Mouse (Mus musculus) retina, postnatal 7 days (tissue): Measurements from ENCODE around the gene Dusp14.

Experiments
- DNase-seq: peaks from one replicate; pipeline ENCODE4 v3.0.0-alpha.2; 2012; ENCODE audit warnings: low read depth, low spot score

Dusp14 gene

DNA sequence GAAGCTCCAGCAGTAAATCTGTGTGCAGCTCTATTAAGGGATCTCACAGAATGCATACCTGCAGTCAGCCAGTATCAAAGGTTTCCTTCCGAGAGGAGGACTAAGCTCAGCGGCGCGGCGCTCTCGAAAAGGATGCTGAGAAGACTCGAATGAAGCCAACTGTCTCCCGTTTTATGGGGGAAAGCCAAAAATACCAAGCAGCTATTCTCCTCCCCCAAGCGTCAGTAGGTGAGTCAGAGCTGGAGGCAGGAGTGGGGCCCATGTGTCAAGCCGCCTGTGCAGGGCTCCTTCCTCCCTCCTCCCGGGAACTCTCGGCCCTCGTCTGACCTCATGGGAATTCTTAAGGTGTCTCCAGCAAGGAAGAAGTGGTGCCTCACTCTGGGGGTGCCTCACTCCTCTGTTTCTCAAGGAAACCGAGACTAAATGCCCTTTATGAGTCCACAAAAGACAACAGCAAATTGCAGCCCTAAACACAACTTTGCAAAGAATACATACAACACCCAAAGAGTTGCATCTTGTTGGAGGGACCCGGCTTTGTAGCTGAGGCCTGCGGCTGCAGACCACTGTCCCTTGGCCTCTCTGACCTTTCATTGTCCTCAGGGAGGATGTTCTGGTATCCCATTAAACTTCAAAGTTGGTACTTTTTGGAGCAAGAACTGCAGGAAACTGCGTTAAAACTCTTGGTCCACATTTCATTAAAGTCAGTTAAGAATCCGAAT is 2.0 kb downstream of the Dusp14 start:
- DNase-seq, result no peak

DNA sequence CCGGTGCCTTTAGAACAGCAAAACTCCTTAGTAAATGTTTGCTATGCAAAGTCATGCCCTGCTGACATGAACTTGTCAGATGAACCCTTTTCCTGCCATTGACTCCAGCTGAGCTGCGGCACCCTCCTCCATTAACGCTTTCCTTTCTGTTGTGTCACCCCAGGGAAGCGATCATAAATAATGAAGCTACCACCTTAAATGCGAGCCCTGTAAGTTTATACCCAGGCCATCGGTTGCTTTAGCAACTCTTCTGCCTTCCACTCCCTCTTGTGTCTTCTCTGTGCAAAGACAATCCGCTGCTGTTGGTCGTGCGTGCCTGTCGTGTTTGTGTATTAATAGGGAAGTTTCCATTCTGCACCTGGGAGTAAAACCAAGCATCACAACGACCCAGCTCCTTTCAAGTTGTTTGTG is 3.0 kb downstream of the Dusp14 start:
- no peak for DNase-seq

DNA sequence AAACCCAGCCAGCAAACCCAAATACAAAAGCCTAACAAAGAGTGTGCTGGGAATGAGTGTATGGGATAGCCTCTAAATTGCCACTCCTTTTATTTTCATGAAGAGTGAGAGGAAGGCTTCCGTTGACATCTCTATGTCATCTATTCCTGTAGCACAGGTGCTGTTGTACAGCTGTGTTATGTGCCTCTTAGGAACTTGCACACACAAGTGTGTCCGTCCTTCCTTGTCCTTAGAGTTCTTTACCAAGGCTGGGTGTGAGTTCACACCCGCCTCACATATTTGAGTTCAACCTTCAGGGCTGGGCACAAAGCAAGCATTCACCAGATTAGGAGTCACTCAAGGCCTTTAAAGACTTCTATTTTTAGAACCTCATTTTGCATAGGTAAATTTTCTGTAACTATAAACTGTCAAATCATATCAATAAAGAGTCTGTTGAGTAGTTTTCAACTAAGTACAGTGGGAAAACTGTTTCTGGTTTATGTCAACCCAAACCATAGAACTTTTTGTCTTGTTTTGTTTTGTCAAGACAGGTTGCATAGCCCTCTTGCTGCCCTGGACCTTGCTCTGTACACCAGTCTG is 5.3 kb downstream of the Dusp14 start:
- DNase-seq, result no peak

DNA sequence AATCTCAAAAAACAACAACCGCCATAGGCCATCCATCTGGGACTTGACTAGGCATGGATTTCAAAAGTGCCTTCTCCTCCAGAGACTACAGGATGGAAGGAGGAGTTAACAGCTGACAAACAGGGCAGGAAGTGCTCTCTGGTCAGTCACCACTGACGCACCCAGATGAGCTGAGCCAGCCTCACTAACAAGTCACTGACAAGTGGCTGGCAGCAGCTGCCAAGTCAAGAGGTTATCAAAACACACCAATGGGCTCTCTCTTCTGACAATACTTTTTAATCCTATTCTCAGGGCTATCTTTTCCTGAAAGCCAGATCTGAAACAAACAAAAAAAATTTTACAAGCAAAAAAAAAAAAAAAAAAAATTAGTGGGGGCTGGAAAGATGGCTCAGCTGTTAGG is 6.3 kb downstream of the Dusp14 start:
- DNase-seq, result no peak

DNA sequence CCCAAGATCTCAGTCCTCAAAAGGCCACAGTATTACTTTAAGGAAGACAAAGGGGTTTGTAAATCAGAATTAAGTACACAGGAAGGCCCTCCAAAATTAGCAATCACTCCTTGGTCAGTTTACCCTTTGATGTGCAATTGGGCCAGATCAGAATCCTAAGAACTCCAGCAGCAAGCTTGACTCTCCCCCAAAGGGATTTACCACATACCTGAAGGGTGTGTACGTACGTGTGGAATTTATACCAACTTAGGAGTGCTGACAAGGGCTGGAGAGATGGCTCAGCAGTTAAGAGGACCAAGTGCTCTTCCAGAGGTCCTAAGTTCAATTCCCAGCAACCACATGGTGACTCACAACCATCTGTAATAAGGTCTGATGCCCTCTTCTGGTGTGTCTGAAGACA is 7.2 kb downstream of the Dusp14 start:
- DNase-seq, result no peak

DNA sequence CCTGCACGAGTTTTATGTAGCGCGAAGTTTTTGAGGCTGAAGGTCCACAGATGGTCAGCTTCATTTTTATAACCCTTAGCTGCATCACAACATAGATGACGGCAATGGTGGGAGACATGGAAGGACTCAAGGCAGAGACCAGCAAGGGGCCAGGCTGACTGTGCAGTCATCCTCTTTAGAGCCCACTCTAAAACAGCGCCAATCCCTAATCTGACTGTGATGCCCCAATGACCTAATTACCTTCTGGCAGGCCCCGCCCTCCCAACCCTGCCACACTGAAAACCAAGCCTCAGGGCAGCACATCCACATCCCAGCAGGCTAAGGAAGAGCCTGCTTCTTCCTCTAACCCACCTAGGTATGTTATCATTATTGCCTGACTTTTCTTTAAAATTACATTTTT is 8.4 kb downstream of the Dusp14 start:
- no peak for DNase-seq

DNA sequence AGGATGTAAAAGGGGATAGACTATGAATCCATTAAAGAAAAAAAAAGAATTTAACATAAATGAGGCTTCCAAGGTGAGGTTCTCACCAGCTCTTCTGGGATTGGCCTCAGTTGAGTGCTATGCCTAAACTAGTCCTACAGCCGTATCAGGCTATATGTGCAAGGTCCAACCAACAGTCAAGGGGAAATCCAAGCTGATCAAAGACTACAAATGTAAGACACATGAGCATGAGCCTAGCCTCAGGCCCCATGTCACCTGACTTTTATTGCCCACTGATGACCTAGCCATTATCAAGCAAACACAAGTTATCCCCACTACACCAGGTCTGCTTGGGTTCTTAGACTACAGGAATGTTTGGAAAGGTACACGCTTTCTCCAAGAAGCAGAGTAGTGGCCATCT is 9.3 kb downstream of the Dusp14 start:
- DNase-seq, result no peak

DNA sequence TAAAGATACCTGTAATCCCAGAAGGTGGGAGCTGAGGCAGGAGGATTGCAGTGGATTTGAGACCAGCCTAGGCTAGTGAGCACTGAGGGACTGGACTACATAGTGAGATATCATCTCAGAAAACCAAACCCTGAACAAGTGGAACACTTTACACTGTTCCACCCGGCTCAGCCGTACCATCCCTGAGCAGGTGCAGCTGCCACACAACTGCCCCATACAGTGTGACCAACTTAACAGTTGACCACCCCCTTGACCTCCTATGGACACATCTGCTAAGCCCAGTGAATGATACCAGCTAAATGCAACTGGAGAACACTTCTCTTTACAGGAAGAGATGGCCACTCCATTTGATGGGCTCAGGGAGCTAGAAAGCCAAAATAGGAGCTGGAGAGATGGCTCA is 11.6 kb downstream of the Dusp14 start:
- DNase-seq, result no peak

DNA sequence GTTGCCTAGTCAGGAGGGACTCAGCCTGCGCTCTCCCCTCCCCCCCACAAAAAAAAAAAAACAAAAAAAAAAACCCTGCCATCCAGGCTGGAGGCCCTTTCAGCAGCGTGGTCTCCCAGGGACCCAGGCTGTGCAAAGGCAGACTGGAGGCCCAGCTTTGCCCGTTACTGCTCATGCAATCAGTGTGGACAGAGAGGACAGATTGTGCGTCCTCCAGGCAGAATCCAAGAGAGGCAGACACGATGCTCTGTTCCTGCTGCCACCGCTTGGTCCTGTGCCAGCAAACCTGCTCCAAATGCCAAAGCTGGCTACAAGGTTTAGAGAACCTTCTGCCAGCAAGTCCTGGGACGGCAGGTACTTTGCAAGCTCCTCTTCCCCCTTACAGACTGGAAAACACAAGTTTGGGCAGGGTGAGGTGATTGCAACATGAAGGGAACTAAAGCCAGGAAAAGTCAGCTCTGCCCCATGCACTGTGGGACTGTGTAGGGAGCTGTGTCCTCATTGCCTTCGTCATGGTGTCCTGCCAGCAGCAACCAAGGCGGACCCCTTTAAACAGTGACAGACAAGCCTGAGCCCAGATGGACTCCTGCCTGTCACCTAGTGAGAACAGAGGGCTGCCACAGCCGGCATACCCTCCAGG is 15.4 kb downstream of the Dusp14 start:
- DNase-seq, result no peak

DNA sequence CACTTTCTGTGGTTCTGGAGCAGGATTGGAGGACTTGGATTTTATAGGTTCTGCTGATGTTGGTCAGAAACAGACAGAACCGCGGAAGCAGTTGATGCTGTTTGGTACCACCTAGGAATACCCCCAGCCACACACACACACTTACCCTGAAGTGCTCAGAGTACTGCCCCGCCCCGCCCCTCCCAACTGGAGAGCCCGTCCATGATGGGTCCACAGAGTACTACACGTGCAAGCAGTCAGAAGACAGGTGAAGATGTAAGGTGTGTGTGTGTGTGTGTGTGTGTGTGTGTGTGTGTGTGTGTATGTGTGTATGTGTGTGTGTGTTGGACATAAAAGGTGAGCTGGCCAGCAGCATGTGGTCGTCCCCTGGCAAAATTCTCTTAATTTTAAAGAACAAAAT is 16.0 kb downstream of the Dusp14 start:
- no peak for DNase-seq

DNA sequence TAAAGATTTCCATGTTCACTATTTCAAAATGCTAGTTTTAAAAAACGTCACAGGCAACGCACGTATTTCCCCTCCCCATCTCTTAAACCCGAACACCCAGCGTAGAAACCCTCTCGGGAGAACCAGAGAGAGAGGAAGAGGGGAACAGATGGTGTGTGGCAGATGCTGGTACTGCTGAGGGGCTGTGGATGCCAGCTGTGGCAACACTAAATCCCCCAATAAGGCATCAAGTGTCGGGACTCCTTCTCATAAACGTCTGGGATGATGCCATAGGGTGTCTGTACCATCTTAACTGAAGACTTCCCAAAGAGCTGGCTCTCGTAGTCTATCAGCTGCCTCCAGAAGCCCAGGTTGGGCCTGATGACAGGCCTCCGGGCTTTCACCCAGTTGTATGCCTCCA is 20.6 kb downstream of the Dusp14 start:
- no peak for DNase-seq

DNA sequence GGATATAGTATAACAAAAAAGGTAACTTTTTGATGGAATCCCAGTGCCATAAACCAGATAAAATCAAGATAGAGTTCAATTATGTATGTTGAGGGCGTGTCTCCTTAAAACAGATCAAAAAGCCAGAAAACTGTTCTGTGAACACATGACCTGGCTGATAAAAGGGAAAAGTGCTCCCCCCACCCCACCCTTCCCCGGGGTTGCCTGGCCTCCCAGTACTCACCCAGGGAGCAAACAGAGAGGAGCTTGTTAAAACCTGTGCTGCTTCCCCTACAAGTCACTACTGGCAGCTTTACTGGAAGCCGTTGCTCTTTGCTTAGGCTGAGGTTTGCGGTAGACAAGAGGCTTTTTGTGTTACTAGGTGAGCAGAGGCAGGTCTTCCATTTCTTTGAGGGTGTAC is 21.8 kb downstream of the Dusp14 start:
- DNase-seq, result no peak

DNA sequence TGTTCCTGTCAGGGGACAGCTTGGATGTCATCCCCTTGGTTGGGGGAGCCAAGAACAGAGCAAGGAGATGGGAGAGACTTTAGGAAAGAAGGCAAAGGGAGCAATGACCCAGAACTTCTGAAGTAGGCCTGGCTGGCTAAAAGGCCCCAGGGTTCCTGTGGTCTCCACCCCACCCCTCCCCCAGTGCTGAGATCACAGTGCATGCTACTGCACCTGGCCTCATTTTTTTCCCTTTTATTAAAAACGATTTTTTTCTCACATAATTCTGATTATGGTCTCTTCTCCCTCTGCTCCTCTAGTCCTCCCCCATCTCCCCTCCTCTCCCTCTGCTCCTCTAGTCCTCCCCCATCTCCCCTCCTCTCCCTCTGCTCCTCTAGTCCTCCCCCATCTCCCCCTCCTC is 24.1 kb downstream of the Dusp14 start:
- no peak for DNase-seq

DNA sequence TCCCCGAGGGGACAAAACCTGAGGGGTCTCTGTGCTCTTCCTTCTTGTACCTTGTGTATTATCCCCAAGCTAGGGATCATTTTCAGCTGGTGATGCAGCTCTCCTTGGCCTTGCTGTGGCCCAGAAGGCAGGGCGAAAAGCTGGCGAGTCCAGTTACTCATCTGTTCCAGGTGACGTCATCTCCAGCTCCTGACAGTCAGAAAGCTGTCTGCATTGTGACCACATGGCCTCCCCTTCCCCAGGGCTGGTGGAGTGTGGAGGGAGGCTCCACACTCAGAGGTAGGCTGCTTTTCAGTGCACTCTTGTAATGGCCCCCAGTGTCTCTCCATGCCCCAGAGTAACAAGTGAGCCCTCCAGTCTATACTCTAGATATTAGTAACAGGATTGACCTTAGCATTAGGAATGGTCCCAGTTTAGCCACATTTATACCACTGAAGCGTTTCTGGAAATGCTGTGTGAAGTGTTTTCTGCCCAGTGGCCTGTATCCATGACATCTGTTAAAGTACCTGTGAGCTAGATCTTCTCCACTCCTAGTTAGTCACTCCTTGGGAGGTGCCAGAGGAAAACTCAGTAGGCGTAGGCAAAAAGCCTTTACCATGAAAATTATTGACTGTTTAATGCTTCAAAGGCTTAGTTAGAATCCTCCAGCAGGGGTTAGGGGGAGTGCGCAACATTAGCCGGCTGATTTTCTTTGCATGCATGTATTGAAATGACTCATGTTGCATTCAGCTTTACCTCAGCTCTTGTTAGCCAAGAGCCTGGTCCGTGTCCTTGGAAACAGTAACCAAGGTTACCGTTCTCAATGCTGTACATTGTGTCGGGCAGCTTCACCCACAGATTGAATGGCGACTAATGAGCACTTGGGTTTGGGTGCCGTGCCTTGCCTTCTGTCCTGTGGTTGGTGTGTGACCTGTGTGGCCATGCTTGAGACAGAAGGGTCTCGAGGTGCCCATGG is 26.0 kb downstream of the Dusp14 start:
- peak; percentile 46 for DNase-seq

DNA sequence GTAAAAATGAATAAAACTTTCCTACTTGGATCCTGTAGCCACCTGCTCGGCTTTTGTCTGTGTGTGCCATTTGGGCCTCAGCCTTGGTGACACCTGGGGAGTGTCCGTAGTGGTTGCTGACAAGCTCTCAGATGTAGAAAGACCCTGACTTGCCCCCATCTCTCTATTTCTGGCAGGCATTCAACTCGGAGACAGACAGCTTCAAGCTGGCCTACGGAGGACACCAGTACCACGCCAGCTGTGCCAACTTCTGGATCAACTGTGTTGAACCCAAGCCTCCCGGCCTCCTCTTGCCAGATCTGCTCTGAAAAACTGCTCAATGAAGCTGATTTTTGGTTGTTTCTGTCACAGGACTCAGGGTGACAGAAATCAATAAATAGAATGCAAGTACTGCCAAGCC is 28.4 kb downstream of the Dusp14 start:
- no peak for DNase-seq

DNA sequence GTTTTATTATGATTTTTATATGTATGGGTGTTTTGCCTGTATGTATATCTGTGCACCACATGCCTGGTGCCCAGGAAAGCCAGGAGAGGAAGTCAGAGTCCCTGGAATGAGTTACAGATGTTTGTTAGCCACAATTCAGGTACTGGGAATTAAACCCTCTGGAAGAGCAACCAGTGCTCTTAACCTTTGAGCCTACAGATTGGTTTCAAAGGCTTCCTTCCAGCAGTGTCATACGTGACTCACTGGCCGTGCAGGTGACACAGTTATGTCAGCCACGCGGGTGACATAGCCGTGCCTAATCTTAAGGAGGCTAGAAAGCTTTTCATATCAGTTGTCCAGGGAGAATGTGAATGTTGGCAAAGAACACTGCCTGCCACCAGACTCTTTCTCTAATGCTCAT is 35.4 kb downstream of the Dusp14 start:
- no peak for DNase-seq

DNA sequence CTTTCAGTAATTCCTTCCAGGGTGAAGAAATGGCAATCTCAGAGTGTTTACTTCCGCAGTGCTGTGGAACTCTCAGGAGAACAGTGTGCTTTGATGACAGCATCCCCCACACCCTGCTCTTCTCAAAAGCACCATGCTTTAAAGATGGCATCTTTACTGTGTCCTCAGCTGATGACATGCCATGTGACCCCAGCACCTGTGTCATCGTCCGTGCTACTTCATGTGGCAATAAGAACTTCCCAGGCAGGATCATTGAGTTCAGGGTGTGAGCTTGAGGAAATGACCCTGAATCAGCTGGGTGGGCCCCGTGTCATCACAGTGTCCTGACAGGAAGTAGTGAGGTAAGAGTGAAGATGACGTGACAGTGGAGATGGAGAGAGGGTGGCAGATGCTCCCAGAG is 36.5 kb downstream of the Dusp14 start:
- DNase-seq, result no peak

DNA sequence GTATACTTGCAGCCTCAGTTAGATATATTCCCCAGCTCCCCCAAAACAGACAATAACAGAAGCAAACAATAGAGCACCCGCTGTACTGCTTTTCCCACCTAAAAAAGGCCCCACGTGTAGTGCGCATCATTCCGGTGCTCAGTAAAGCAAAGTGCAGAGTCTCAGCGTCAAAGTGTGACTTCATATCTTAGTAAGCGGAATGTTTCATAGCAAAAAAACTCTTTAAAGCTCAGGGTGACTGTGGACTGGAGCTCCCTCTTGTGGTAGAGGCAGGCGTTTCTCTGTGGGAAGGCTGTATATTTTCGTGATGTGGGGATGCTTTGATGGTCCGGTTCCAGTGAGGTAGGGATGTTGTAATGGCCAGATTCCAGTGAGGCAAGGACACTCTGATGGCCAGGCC is 37.1 kb downstream of the Dusp14 start:
- DNase-seq, result no peak

DNA sequence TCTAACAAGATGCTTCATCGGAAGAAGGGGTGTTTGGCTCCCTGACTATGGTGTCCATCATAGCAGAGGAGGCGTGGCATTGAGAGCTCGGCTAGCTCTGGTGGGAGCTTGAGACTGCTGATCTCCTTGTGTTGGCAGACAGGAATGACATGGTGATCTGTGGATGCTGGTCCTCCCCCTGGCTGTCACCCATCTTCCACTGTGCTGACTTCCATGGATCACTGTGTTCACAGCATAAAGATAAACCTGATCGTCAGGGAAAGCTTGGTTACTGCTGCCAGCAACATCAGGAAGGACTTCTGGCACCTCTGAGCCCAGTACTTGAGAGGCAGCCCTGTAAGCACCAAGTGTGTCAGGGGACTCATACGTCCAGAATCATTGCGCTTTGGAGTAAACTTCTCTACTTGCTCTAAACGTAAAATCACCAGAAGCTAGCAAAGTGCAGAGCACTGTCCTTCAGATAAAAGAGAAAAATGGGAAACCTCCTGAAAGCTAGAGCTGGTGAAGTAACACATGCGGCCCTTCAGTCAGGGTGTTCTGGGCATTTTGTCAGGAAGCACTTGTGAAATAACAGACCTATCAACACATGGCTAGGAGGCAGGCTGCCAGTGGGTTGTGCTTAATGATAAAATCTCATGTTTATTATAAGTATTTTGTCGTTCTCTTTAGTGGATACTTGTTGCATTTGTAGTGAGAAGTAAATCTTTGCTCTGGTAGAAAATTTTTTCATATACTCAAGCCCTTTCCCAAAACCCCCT is 40.6 kb downstream of the Dusp14 start:
- DNase-seq, result no peak

DNA sequence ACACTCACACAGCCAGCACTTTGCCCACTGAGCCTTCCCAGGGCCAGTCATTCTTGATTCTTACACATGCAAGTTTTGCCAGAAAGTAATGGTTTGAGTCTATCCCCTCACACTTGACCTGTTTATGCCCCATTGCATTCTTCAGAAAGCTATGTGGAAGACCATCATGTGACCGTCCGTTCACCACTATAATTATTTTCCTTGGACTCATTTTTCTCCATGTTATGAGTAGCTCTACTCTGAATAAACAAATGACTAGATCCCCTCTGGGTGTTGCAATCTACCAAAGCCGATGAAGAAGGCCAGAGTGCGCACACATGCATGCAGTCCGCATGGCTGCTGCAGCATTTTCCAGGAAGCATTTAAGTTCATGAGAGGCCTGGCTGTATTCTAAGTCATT is 41.8 kb downstream of the Dusp14 start:
- no peak for DNase-seq

DNA sequence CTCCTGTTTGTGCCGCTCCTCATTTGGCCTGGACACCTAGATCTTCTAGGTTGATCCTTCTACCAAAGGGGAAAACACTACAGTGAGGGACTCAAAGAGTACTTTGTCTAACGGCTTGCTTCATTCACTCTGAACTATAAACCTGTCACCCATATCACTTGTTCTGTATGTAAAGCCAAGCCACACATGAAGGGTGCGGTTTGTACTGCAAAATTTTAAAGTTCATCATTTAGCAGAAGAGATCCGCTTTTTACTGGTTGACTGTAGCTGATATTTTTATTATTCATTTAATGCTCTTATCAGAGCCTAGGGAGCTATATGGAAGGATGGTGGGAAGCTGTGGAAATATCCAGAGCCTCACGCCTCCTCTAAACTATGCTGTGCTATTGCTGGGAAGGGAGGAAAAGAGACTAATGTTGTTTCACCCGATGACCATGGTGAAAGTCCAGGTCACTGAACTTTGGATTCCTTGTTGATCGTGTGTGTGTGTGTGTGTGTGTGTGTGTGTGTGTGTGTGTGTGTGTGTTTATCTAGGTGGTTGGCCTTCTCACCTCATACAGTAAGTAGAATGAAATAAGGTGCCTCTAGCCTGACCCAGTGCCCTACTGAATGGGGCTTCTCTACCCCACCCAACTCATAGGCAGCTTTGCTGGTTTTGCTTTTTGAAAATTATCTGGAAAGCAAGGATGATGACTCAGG is 52.1 kb downstream of the Dusp14 start:
- DNase-seq, result no peak
